Mouse (Mus musculus): ENCODE data around the gene Mymx. TPM values are rescaled to one million over a fixed set of nuclear protein-coding genes. Genes with fewer than 3 reads are reported as not detected.
A peak's percentile ranks its signal among the peaks of the same experiment; 100 is the strongest.

Gene Mymx
- total RNA-seq, 2 experiments from 2014 or later = 16.1 to 18.7 TPM

GRCm38 (mm10) chr17:45610144-45610866, 8.4 kb upstream of the Mymx start:
- DNase-seq = no peak

GRCm38 (mm10) chr17:45608396-45608795, 6.5 kb upstream of the Mymx start:
- no peak for DNase-seq

- DNase-seq = no peak
Observed at GRCm38 (mm10) chr17:45606992-45607879, 5.3 kb upstream of the Mymx start.

GRCm38 (mm10) chr17:45602984-45603383, 1.1 kb upstream of the Mymx start:
- no peak for DNase-seq

GRCm38 (mm10) chr17:45601325-45601724, 577 bp downstream of the Mymx start:
- no peak for DNase-seq

- no peak for DNase-seq
Observed at GRCm38 (mm10) chr17:45600267-45600666, 1.6 kb downstream of the Mymx start.

GRCm38 (mm10) chr17:45599446-45600242, 2.3 kb downstream of the Mymx start, which contains the start of gene Slc29a1:
Slc29a1 (minus strand) TSS chr17:45599606.
- peak; percentile 84 for DNase-seq

- no peak for DNase-seq
Observed at GRCm38 (mm10) chr17:45598891-45599290, 3.0 kb downstream of the Mymx start.

- DNase-seq = no peak
Observed at GRCm38 (mm10) chr17:45598376-45598775, 3.5 kb downstream of the Mymx start.

GRCm38 (mm10) chr17:45597787-45598186, 4.1 kb downstream of the Mymx start:
- no peak for DNase-seq

- DNase-seq = peak; percentile 79
Observed at GRCm38 (mm10) chr17:45596631-45597396, 5.1 kb downstream of the Mymx start.

- DNase-seq = no peak
Observed at GRCm38 (mm10) chr17:45595736-45596390, 6.0 kb downstream of the Mymx start.

GRCm38 (mm10) chr17:45594881-45595735, 6.8 kb downstream of the Mymx start:
- DNase-seq = peak; percentile 86

- DNase-seq = no peak
Observed at GRCm38 (mm10) chr17:45594195-45594594, 7.7 kb downstream of the Mymx start.

GRCm38 (mm10) chr17:45593479-45593878, 8.4 kb downstream of the Mymx start:
- DNase-seq = no peak

- no peak for DNase-seq
Observed at GRCm38 (mm10) chr17:45592606-45593431, 9.1 kb downstream of the Mymx start.

- peak; percentile 75 for DNase-seq
Observed at GRCm38 (mm10) chr17:45591701-45592605, 9.9 kb downstream of the Mymx start.

- DNase-seq = no peak
Observed at GRCm38 (mm10) chr17:45590410-45590809, 11.5 kb downstream of the Mymx start.
